Mouse (Mus musculus) macrophage (primary cell): ENCODE measurements around the gene Nop14. TPM values are rescaled to one million over a fixed set of nuclear protein-coding genes. Genes with fewer than 3 reads are reported as not detected.
"Not testable (repeated sequence)": the region's sequence is repeated elsewhere in the genome, so short reads cannot be mapped to it uniquely, and the experiment has no call there.

ENCODE experiments used
- H3K27ac ChIP-seq: fragments of 350-480 bp; formaldehyde crosslinking; 2 replicates; pipeline ENCODE4 v1.9.0; 2021
- H3K36me3 ChIP-seq: fragments of 350-480 bp; formaldehyde crosslinking; 2 replicates; pipeline ENCODE4 v1.9.0; 2021; ENCODE audit errors: inconsistent target
- H3K4me3 ChIP-seq: fragments of 350-480 bp; formaldehyde crosslinking; 2 replicates; pipeline ENCODE4 v1.9.0; 2021; ENCODE audit errors: inconsistent target
- H3K79me2 ChIP-seq: fragments of 350-480 bp; formaldehyde crosslinking; 2 replicates; pipeline ENCODE4 v1.9.0; 2021; ENCODE audit errors: inconsistent target
- WGBS: methylation state at CpG from one replicate; pipeline ENCODE4 v1.1.7; 2026; ENCODE audit warnings: inconsistent platforms; ENCODE audit not compliant: missing documents; 5-methylcytosine and 5-hydroxymethylcytosine counted together
- polyA plus RNA-seq: library from polyadenylated mRNA; stranded (reverse); fragments of 250-400 nt; gene quantifications from 3 replicates; pipeline ENCODE4 v1.2.4, GENCODE M21; 2018; ENCODE audit warnings: inconsistent platforms

The Nop14 gene
- polyA plus RNA-seq, 1 experiment from 2014 or later, result 48.1 TPM

- not testable (repeated sequence) for H3K27ac ChIP-seq, H3K36me3 ChIP-seq, H3K4me3 ChIP-seq
- 98% methylated on average over 5 of the region's 5 CpGs for WGBS
- H3K79me2 ChIP-seq, result peaks cover 90% of the 10 kb centered on the region
Observed at GRCm38 (mm10) chr5:34592224-34592623, 67.7 kb downstream of the Nop14 start.

GRCm38 (mm10) chr5:34591388-34592004, 68.5 kb downstream of the Nop14 start:
- 80% methylated on average over 5 of the region's 5 CpGs for WGBS
- peaks cover 90% of the 10 kb centered on the region for H3K79me2 ChIP-seq
- no peaks in the 10 kb centered on the region for H3K36me3 ChIP-seq
- H3K27ac ChIP-seq, result no peak overlapping the region
- no peak overlapping the region for H3K4me3 ChIP-seq

- Histone ChIP-seq H3K4me3 (no peak overlapping the region), H3K27ac (no peak overlapping the region), H3K36me3 (no peaks in the 10 kb centered on the region), H3K79me2 (peaks cover 90% of the 10 kb centered on the region)
- WGBS, result 96% methylated on average over 4 of the region's 4 CpGs
Observed at GRCm38 (mm10) chr5:34590702-34591101, 69.2 kb downstream of the Nop14 start.

DNA sequence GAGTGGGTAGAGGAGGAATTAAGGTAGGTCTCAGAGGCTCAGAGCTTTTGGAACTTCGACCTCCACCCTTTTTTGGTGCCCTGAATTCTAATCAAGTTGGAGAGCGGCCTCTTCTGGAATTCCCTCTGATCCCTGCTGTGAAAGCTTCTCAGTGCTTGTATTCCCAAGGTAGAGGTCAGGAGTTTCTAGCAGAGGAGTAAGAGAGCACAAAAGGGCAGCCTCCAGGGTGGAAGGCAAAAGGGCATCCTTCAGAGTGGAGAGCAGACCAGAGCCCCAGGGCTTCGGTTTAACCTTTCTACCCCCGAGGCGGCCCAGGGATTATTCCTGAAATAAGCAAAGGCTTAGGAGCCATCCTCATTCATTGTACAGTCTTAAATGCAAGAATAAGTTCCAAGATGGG, 69.9 kb downstream of the Nop14 start:
- no peak overlapping the region for H3K4me3 ChIP-seq
- 82% methylated on average over 5 of the region's 5 CpGs for WGBS
- H3K27ac ChIP-seq, result no peak overlapping the region
- peaks cover 90% of the 10 kb centered on the region for H3K79me2 ChIP-seq
- no peaks in the 10 kb centered on the region for H3K36me3 ChIP-seq

Other genes starting within 250 kb of the Nop14 start
- gene Tnip2, start 146.2 kb downstream of the Nop14 start, polyA plus RNA-seq, result 20.0 to 28.2 TPM (median 24.5 TPM) in 3 replicates
- 112 to 135 TPM (median 116 TPM) in 3 replicates for gene Sh3bp2, start 134.3 kb downstream of the Nop14 start, polyA plus RNA-seq
- gene Add1, start 86.5 kb downstream of the Nop14 start, polyA plus RNA-seq, result 107 to 147 TPM (median 116 TPM) in 3 replicates
- gene Mfsd10, start 22.9 kb downstream of the Nop14 start, polyA plus RNA-seq, result 19.4 to 37.9 TPM (median 29.4 TPM) in 3 replicates
- gene Grk4, start 231 bp upstream of the Nop14 start, polyA plus RNA-seq, result 1.6 to 2.2 TPM (median 2.0 TPM) in 3 replicates
- 14.2 to 24.1 TPM (median 20.6 TPM) in 3 replicates for gene Htt, start 101.6 kb upstream of the Nop14 start, polyA plus RNA-seq
- gene Msantd1, start 247.9 kb upstream of the Nop14 start, polyA plus RNA-seq, result 0.27 to 1.8 TPM (median 0.77 TPM) in 3 replicates